Comparison of ENCODE assay signal across 8 mouse cellular contexts in genomic region chr16:17275721-17276120, GRCm38 (mm10). TPM values are rescaled to one million over a fixed set of nuclear protein-coding genes. Genes with fewer than 3 reads are reported as not detected.
DNase-seq lines count a peak whose midpoint lies in the region; ATAC-seq and TF ChIP-seq lines count a peak whose summit lies in the region.

TSS of gene Tmem191c (plus strand) at chr16:17276077.

- TF ChIP-seq POLR2A in testis, adult 2 months (IDR thresholded peaks at IDR 0.05; ENCODE audit: control insufficient read depth, low read depth, low read length) = no peak

- ATAC-seq in erythroblast, adult 5-6 weeks (replicated peaks; ENCODE audit: low FRiP score, poor library complexity, severe bottlenecking) = no peak
- no peak for ATAC-seq in neural tube, embryonic 14.5 days (ENCODE audit: low read depth)

- TF ChIP-seq CTCF in testis, adult 2 months (IDR thresholded peaks at IDR 0.05; ENCODE audit: control insufficient read depth, insufficient read depth, insufficient replicate concordance, low read depth, low read length) = no peak

- H3K4me1 ChIP-seq in erythroblast, embryonic 14.5 days (ENCODE audit: control insufficient read depth) = peaks cover 23% of the 10 kb centered on the region
- peaks cover 6% of the 10 kb centered on the region for H3K4me1 ChIP-seq in testis, adult 2 months (ENCODE audit: control insufficient read depth, insufficient read depth, low read length)
- peaks cover 19% of the 10 kb centered on the region for H3K4me1 ChIP-seq in neural tube, embryonic 14.5 days (ENCODE audit: control insufficient read depth, insufficient read depth, low read length)

- peaks cover 31% of the 10 kb centered on the region for H3K27me3 ChIP-seq in erythroblast, embryonic 14.5 days (ENCODE audit: control insufficient read depth)
- H3K27me3 ChIP-seq in testis, adult 2 months (ENCODE audit: control insufficient read depth, insufficient read depth, low read length) = no peaks in the 10 kb centered on the region
- H3K27me3 ChIP-seq in neural tube, embryonic 14.5 days (ENCODE audit: control insufficient read depth, insufficient read depth, low read length) = peaks cover 22% of the 10 kb centered on the region

- H3K4me2 ChIP-seq in neural tube, embryonic 14.5 days (ENCODE audit: low read depth, low read length) = peak within 1 kb of the TSS; percentile 80

- 60% methylated on average over 7 of the region's 7 CpGs for WGBS in neural tube, embryonic 14.5 days

- H3K27ac ChIP-seq in testis, adult 2 months (ENCODE audit: control insufficient read depth, insufficient read depth, low read depth, low read length) = peak within 1 kb of the TSS; percentile 42; the same call in 1 of the 2 replicates
- peak within 1 kb of the TSS; percentile 80 for H3K27ac ChIP-seq in neural tube, embryonic 14.5 days (ENCODE audit: low read depth, low read length)

- peak within 1 kb of the TSS; percentile 54 for H3K9ac ChIP-seq in neural tube, embryonic 14.5 days (replicated peaks; ENCODE audit: low read depth, low read length)

- no peak for DNase-seq in testis, postnatal 10 days (ENCODE audit: low spot score)
- DNase-seq in left cerebral cortex, adult 8-10 months (ENCODE audit: low spot score in 2 of 2) = no peak
- DNase-seq in natural killer cell, adult 2 months (ENCODE audit: low spot score in 2 of 2) = no peak
- DNase-seq in right cerebral cortex, adult 2 months (ENCODE audit: low spot score in 2 of 2) = no peak

- H3K4me3 ChIP-seq in erythroblast, embryonic 14.5 days (replicated peaks) = peak within 1 kb of the TSS; percentile 67
- H3K4me3 ChIP-seq in testis, adult 2 months (ENCODE audit: control insufficient read depth, low read depth, low read length) = peak within 1 kb of the TSS; percentile 86
- H3K4me3 ChIP-seq in neural tube, embryonic 14.5 days (ENCODE audit: low read depth, low read length) = peak within 1 kb of the TSS; percentile 38

- peaks cover 4% of the 10 kb centered on the region for H3K9me3 ChIP-seq in erythroblast, embryonic 14.5 days (ENCODE audit: control insufficient read depth, low read length)
- H3K9me3 ChIP-seq in neural tube, embryonic 14.5 days (ENCODE audit: control insufficient read depth, low read length) = 0 out of 2 replicates have a peak, but pooled peaks cover 2% of the 10 kb centered on the region

- H3K36me3 ChIP-seq in erythroblast, embryonic 14.5 days (ENCODE audit: control insufficient read depth) = peaks cover 15% of the 10 kb centered on the region
- H3K36me3 ChIP-seq in testis, adult 2 months (ENCODE audit: control insufficient read depth, insufficient read depth, low read length) = no peaks in the 10 kb centered on the region
- H3K36me3 ChIP-seq in neural tube, embryonic 14.5 days (ENCODE audit: control insufficient read depth, insufficient read depth, low read length) = peaks cover 11% of the 10 kb centered on the region

RNA-seq across cellular contexts. Expression of gene Tmem191c, which starts in this region (rescaled TPM):
- 0.08 and 0.20 TPM in 2 replicates for polyA plus RNA-seq in erythroblast, embryonic 14.5 days (2012)
- total RNA-seq in erythroblast, adult 5-6 weeks (2015; ENCODE audit: low replicate concordance) = 6.7 TPM in 1 of 2 replicates, not detected in the other
- total RNA-seq in erythroblast, adult 5-6 weeks (2017; ENCODE audit: low replicate concordance) = 2.1 TPM in 1 of 2 replicates, not detected in the other
- 270 and 279 TPM in 2 replicates for polyA plus RNA-seq in testis, adult 2 months (2012; rRNA removed)
- total RNA-seq in left cerebral cortex, adult 8-10 months (2022) = 100 to 1,000 TPM in 2 of 4 experiments, 10 to 100 TPM in 2; 86.7 to 118 (median 106) TPM
- polyA plus RNA-seq in neural tube, embryonic 14.5 days (2014; fragmentation: Nextera tagmentation; extraction: Ambion mirVana) = 37.7 and 55.7 TPM in 2 replicates

Comparison
In these comparisons a context has a peak if more than half of its experiments do, and no peak if none do; other contexts are left out.
1. RNA of gene Tmem191c (total RNA-seq): 86.7 to 118 TPM in left cerebral cortex, adult 8-10 months; 2.1 to 6.7 TPM in erythroblast, adult 5-6 weeks; every median in the first group is over 10 times any median in the second.
2. RNA of gene Tmem191c (polyA plus RNA-seq): 270 to 279 TPM in testis, adult 2 months and 37.7 to 55.7 TPM in neural tube, embryonic 14.5 days; 0.08 to 0.20 TPM in erythroblast, embryonic 14.5 days; every median in the first group is over 10 times any median in the second.
3. Peak in every context shown above with its lines, with median percentiles within 50 percentile points of each other: H3K4me3 ChIP-seq.